Mouse (Mus musculus) large intestine, adult 2 months (tissue): Measurements from ENCODE around the gene Gm6370. TPM values are rescaled to one million over a fixed set of nuclear protein-coding genes. Genes with fewer than 3 reads are reported as not detected.

Experiments
- polyA plus RNA-seq: library from polyadenylated mRNA; depleted of rRNA; stranded (reverse); fragments of >200 nt; gene quantifications from 2 replicates; pipeline ENCODE4 v1.2.3, GENCODE M21; 2012; rRNA removed

The Gm6370 gene
- polyA plus RNA-seq, 1 experiment: not detected

Other genes with a start within 250 kb of the Gm6370 start
- 0.98 and 1.3 TPM in 2 replicates for gene Wasf3, start 106.4 kb upstream of the Gm6370 start, polyA plus RNA-seq
- not detected in 2 replicates for gene Gm6408, start 9.4 kb upstream of the Gm6370 start, polyA plus RNA-seq
- not detected in 2 replicates for gene 4930449I24Rik, start 11.0 kb downstream of the Gm6370 start, polyA plus RNA-seq
- gene Gm3402, start 22.8 kb downstream of the Gm6370 start, polyA plus RNA-seq: not detected in 2 replicates
- not detected in 2 replicates for gene Gm3404, start 34.4 kb downstream of the Gm6370 start, polyA plus RNA-seq
- gene Gm3409, start 46.3 kb downstream of the Gm6370 start, polyA plus RNA-seq: not detected in 2 replicates
- gene Gm3415, start 64.8 kb downstream of the Gm6370 start, polyA plus RNA-seq: not detected in 2 replicates
- not detected in 2 replicates for gene Gpr12, start 93.9 kb downstream of the Gm6370 start, polyA plus RNA-seq